Comparison of ENCODE assay signal across 9 mouse cellular contexts in genomic region chr12:71855730-71856479, GRCm38 (mm10). TPM values are rescaled to one million over a fixed set of nuclear protein-coding genes. Genes with fewer than 3 reads are reported as not detected.
DNase-seq lines count a peak whose midpoint lies in the region; ATAC-seq and TF ChIP-seq lines count a peak whose summit lies in the region.
"Had no signal": no experiment of that assay in that cellular context is flagged by ENCODE, and none has a peak within 500 bp of the region (broad histone marks: within the 10 kb centered on the region; RNA-seq: fewer than 3 reads in every experiment).

No protein-coding gene starts in this region.

- no peak for TF ChIP-seq CTCF in kidney, adult 2 months (conservative IDR thresholded peaks at IDR 0.05; ENCODE audit: insufficient read depth, insufficient read length, low read depth, low read length)
- TF ChIP-seq CTCF in liver, postnatal 0 days (IDR thresholded peaks at IDR 0.05; ENCODE audit: low read depth): no peak
- TF ChIP-seq CTCF in olfactory bulb, adult 2 months (IDR thresholded peaks at IDR 0.05; ENCODE audit: insufficient read depth, low read depth, low read length): no peak

- TF ChIP-seq POLR2A in kidney, adult 2 months (IDR thresholded peaks at IDR 0.05; ENCODE audit: low read depth, low read length): no peak
- TF ChIP-seq POLR2A in olfactory bulb, adult 2 months (IDR thresholded peaks at IDR 0.05; ENCODE audit: insufficient read depth, low read depth, low read length): no peak

- H3K4me3 ChIP-seq in kidney, adult 2 months (ENCODE audit: insufficient read depth, low read depth, low read length): no peak overlapping the region
- H3K4me3 ChIP-seq in intestine, embryonic 16.5 days (ENCODE audit: low read length): no peak overlapping the region
- H3K4me3 ChIP-seq in liver, postnatal 0 days (ENCODE audit: low read depth, low read length): no peak overlapping the region
- H3K4me3 ChIP-seq in olfactory bulb, adult 2 months (ENCODE audit: insufficient read depth, low read depth, low read length): no peak overlapping the region
- H3K4me3 ChIP-seq: erythroblast, embryonic 14.5 days had no signal

- peak; percentile 33; the same call in 1 of the 2 replicates for ATAC-seq in intestine, embryonic 16.5 days
- ATAC-seq in liver, postnatal 0 days: 0 out of 2 replicates have a peak, but pooled peaks have one; percentile 47
- no peak for ATAC-seq in activated CD4-positive, CD25-positive, alpha-beta regulatory T cell, adult 4 months

- peak; percentile 48 for DNase-seq in kidney, adult 2 months
- no peak for DNase-seq in kidney, adult 18-20 months
- DNase-seq in embryo, embryonic 10.5 days (ENCODE audit: low spot score): peak; percentile 43
- peak; percentile 98 for DNase-seq in heart, adult 11 months
- peak; percentile 62 for DNase-seq in liver, postnatal 0 days

- H3K27me3 ChIP-seq in kidney, adult 2 months (replicated peaks; ENCODE audit: control insufficient read depth, insufficient read depth, low read length): no peaks in the 10 kb centered on the region
- no peaks in the 10 kb centered on the region for H3K27me3 ChIP-seq in intestine, embryonic 16.5 days (replicated peaks; ENCODE audit: control insufficient read depth, insufficient read depth, low read length)
- H3K27me3 ChIP-seq in liver, postnatal 0 days (ENCODE audit: insufficient read depth, low read length): no peaks in the 10 kb centered on the region

- no peaks in the 10 kb centered on the region for H3K9me3 ChIP-seq in intestine, embryonic 16.5 days (ENCODE audit: control insufficient read depth, low read length)
- H3K9me3 ChIP-seq in liver, postnatal 0 days (ENCODE audit: low read length): no peaks in the 10 kb centered on the region

- H3K27ac ChIP-seq in kidney, adult 2 months (ENCODE audit: insufficient read depth, low read depth, low read length): no peak overlapping the region
- peak overlapping the region; percentile 50 for H3K27ac ChIP-seq in intestine, embryonic 16.5 days (ENCODE audit: low read length)
- H3K27ac ChIP-seq in liver, postnatal 0 days (ENCODE audit: low read depth): no peak overlapping the region
- H3K27ac ChIP-seq in olfactory bulb, adult 2 months (ENCODE audit: insufficient read depth, low read depth, low read length): peak overlapping the region; percentile 4; the same call in 1 of the 2 replicates

- no peak overlapping the region for H3K4me2 ChIP-seq in intestine, embryonic 16.5 days (ENCODE audit: low read depth, low read length)
- no peak overlapping the region for H3K4me2 ChIP-seq in liver, postnatal 0 days (ENCODE audit: low read depth, low read length)

- no peak overlapping the region for H3K9ac ChIP-seq in intestine, embryonic 16.5 days (ENCODE audit: low read depth, low read length)
- no peak overlapping the region for H3K9ac ChIP-seq in liver, postnatal 0 days (replicated peaks)

- 49% methylated on average over 10 of the region's 10 CpGs for WGBS in kidney, adult 2 months
- 35% methylated on average over 10 of the region's 10 CpGs for WGBS in intestine, embryonic 16.5 days
- WGBS in liver, postnatal 0 days (ENCODE audit: insufficient replicate concordance): 51% methylated on average over 10 of the region's 10 CpGs
- WGBS in olfactory bulb, adult 2 months: 47% methylated on average over 10 of the region's 10 CpGs

- no peak for TF ChIP-seq EP300 in liver, postnatal 0 days (IDR thresholded peaks at IDR 0.05; ENCODE audit: low read depth)

- H3K36me3 ChIP-seq in kidney, adult 2 months (ENCODE audit: control insufficient read depth, insufficient read depth, low read length): no peaks in the 10 kb centered on the region
- no peaks in the 10 kb centered on the region for H3K36me3 ChIP-seq in intestine, embryonic 16.5 days (ENCODE audit: control insufficient read depth, insufficient read depth, low read length)
- no peaks in the 10 kb centered on the region; the same call in 1 of the 2 replicates for H3K36me3 ChIP-seq in liver, postnatal 0 days (replicated peaks; ENCODE audit: insufficient read depth, low read length)

- peaks cover 11% of the 10 kb centered on the region for H3K4me1 ChIP-seq in kidney, adult 2 months (ENCODE audit: control insufficient read depth, insufficient read depth, low read length)
- H3K4me1 ChIP-seq in intestine, embryonic 16.5 days (ENCODE audit: control insufficient read depth, insufficient read depth, low read length): peaks cover 26% of the 10 kb centered on the region
- peaks cover 23% of the 10 kb centered on the region for H3K4me1 ChIP-seq in liver, postnatal 0 days (ENCODE audit: insufficient read depth)
- peaks cover 22% of the 10 kb centered on the region for H3K4me1 ChIP-seq in olfactory bulb, adult 2 months (ENCODE audit: control insufficient read depth, insufficient read depth, low read length)

RNA-seq across cellular contexts. Expression of gene Daam1, which starts 25.0 kb away (rescaled TPM):
- polyA plus RNA-seq in kidney, adult 2 months (2012; rRNA removed): 4.7 and 5.2 TPM in 2 replicates
- polyA plus RNA-seq in intestine, embryonic 16.5 days (2015; fragmentation: Nextera tagmentation; extraction: Ambion mirVana): 7.6 and 7.7 TPM in 2 replicates
- 3.6 and 4.5 TPM in 2 replicates for polyA plus RNA-seq in liver, postnatal 0 days (2015; fragmentation: Nextera tagmentation; extraction: Ambion mirVana)
- not detected in 2 replicates for polyA plus RNA-seq in olfactory bulb, adult 2 months (2012; ENCODE audit: insufficient read depth, insufficient read length, low replicate concordance, missing spikeins)
- 1 to 10 TPM; 1.9 to 2.0 TPM for polyA plus RNA-seq in activated CD4-positive, CD25-positive, alpha-beta regulatory T cell, adult 4 months (2017; shearing (Covaris generic))

Comparison
In these comparisons a context has a peak if more than half of its experiments do, and no peak if none do; other contexts are left out.
1. H3K27ac ChIP-seq: peak in intestine, embryonic 16.5 days (single experiment) and olfactory bulb, adult 2 months (single experiment); none in kidney, adult 2 months (single experiment) and liver, postnatal 0 days (single experiment).